Mouse (Mus musculus) olfactory bulb, adult 2 months (tissue): ENCODE results near the gene Fryl. TPM values are rescaled to one million over a fixed set of nuclear protein-coding genes. Genes with fewer than 3 reads are reported as not detected.

Source experiments
- H3K27ac ChIP-seq: fragments of 200-500 bp; 2 replicates; pipeline ENCODE4 v1.5.1; 2012; ENCODE audit warnings: low read depth, low read length; ENCODE audit not compliant: insufficient read depth
- H3K4me1 ChIP-seq: fragments of 200-500 bp; 2 replicates; pipeline ENCODE4 v1.6.1; 2012; ENCODE audit warnings: low read length; ENCODE audit not compliant: control insufficient read depth, insufficient read depth
- H3K4me3 ChIP-seq: fragments of 200-500 bp; 2 replicates; pipeline ENCODE4 v1.5.1; 2012; ENCODE audit warnings: mild to moderate bottlenecking, low read depth, low read length, moderate library complexity; ENCODE audit not compliant: insufficient read depth
- CTCF ChIP-seq: fragments of 200-500 bp; IDR thresholded peaks from 2 replicates; pipeline ENCODE4 v1.5.1; 2012; ENCODE audit warnings: low read depth, mild to moderate bottlenecking, low read length, moderate library complexity; ENCODE audit not compliant: insufficient read depth
- POLR2A ChIP-seq: fragments of 200-500 bp; IDR thresholded peaks from 2 replicates; pipeline ENCODE4 v1.6.1; 2012; ENCODE audit warnings: mild to moderate bottlenecking, low read depth, low read length, moderate library complexity; ENCODE audit not compliant: insufficient read depth
- WGBS: fragments of 180-500 bp; shearing (Covaris S2); methylation state at CpG from one replicate; pipeline ENCODE4 v1.1.7; 2018; 5-methylcytosine and 5-hydroxymethylcytosine counted together
- polyA plus RNA-seq: library from polyadenylated mRNA; stranded (reverse); fragments of >200 nt; gene quantifications from 2 replicates; pipeline ENCODE4 v1.2.4, GENCODE M21; 2012; ENCODE audit warnings: low replicate concordance; ENCODE audit not compliant: missing spikeins, insufficient read depth, insufficient read length

Gene Fryl
- polyA plus RNA-seq, 1 experiment: not detected

DNA sequence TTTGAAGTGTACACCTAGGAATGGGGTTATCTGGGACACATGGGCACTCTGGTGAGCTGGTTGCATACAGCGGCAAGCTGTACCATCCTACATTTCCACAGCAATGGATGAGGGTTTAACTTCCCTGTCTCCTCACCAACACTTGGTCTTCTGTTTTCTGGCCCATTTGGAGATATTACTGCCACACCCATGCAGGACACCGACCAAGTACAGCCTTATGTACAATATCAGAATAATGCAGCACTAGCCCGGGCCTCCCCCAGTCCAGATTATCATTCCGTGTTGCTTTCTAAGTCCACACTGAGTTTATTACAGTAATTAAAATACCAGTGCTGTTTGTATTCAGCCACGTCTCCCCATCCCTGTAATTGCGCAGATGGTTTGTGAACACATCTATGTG lies 10.0 kb downstream of the Fryl start:
- TF ChIP-seq POLR2A: no peak
- TF ChIP-seq CTCF: no peak
- WGBS: 67% methylated on average over 6 of the region's 6 CpGs
- H3K4me3 ChIP-seq: no peak overlapping the region
- peaks cover 21% of the 10 kb centered on the region for H3K4me1 ChIP-seq
- H3K27ac ChIP-seq: no peak overlapping the region

DNA sequence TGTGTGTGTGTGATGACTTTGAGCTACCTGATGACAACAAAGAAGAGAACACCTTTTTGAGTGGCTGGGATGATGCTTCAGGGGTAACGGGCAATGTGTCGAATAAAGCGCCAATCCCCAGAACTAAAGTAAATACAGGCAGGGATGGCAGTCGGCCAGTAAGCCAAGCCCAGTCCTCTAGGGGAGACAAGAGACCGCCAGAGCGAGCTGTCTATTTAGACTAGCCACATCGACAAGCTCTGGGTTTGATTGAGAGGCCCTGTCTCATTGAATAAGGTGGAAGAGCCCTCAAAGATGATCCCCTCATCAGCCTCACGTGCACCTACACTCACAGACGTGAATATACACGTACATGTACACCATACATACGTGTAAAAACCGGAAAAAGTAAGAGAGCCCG lies 12.0 kb downstream of the Fryl start:
- no peak overlapping the region for H3K4me3 ChIP-seq
- 69% methylated on average over 13 of the region's 13 CpGs for WGBS
- peaks cover 18% of the 10 kb centered on the region for H3K4me1 ChIP-seq
- no peak for TF ChIP-seq CTCF
- no peak for TF ChIP-seq POLR2A
- H3K27ac ChIP-seq: no peak overlapping the region

DNA sequence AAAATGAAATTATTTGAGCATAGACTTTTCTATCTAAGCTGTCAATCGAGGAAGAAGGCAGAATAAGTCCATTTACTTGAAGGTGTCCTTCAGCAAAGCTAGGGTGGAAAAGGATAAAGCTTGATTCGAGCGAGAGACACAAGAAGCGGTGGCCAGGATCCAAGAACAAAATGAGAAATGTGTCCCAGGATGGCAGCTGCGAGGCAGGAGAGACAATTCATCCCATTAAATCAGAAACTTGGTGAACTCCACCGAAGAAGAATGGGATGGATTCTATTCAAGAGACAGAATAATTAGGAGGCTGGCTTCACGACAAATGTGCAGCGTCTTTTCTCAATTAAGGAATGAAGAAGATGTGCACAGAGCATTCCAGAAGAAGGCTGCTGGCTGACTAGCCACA lies 14.5 kb downstream of the Fryl start:
- WGBS: 37% methylated on average over 8 of the region's 8 CpGs
- peaks cover 10% of the 10 kb centered on the region for H3K4me1 ChIP-seq
- no peak overlapping the region for H3K4me3 ChIP-seq
- H3K27ac ChIP-seq: no peak overlapping the region
- no peak for TF ChIP-seq CTCF
- TF ChIP-seq POLR2A: no peak

GRCm38 (mm10) chr5:73241332-73241731 lies 15.1 kb downstream of the Fryl start:
- peaks cover 13% of the 10 kb centered on the region for H3K4me1 ChIP-seq
- H3K4me3 ChIP-seq: no peak overlapping the region
- no peak for TF ChIP-seq POLR2A
- no peak for TF ChIP-seq CTCF
- H3K27ac ChIP-seq: no peak overlapping the region
- WGBS: 74% methylated on average over 10 of the region's 10 CpGs

- TF ChIP-seq CTCF (no peak), POLR2A (no peak)
- H3K4me3 ChIP-seq: no peak overlapping the region
- peaks cover 13% of the 10 kb centered on the region for H3K4me1 ChIP-seq
- H3K27ac ChIP-seq: no peak overlapping the region
- 87% methylated on average over 6 of the region's 6 CpGs for WGBS
These were observed 16.0 kb downstream of the Fryl start for GRCm38 (mm10) chr5:73240391-73240790.

DNA sequence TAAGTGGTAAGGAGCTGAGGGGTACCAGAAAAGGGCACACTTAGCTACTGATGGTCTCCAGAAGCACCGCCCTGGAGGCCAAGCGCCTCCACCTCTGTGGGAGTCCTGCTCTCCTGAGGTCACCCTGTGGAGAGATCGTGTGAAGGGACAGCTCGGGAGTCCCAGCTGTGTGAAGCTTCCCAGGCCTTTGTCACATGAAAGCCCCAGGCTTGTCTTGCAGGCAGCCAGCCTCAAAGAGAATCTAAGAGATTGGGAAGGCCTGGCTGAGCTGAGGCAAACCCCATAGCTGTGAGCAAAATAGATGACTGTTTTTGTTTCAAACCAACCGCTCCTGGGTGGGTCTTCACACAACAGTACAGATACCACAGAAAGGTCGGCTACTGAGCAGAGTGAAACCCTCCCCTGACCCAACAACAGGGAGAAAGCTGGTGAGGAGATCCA lies 19.5 kb downstream of the Fryl start:
- H3K4me1 ChIP-seq: peaks cover 20% of the 10 kb centered on the region
- no peak overlapping the region for H3K27ac ChIP-seq
- no peak for TF ChIP-seq POLR2A
- TF ChIP-seq CTCF: no peak
- H3K4me3 ChIP-seq: no peak overlapping the region
- 53% methylated on average over 6 of the region's 6 CpGs for WGBS

DNA sequence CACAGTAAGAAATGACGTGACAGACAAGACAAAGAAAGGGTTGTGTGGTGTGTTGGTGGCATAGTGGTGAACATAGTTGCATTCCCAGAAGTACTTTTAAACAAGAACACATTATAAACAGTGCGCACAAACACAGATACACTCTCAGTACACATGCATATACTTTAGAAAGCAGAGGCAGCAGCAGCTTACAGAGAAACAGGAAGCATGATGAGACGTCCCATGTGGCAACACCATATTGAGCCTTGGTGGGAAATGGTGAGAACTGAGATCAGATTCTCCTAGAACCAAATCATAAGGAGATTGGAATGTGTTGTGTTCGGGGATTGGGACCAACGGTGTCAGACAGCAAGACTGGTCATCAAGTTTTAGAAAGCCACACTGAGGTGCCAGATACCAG lies 21.2 kb downstream of the Fryl start:
- Histone ChIP-seq H3K4me1 (peaks cover 28% of the 10 kb centered on the region), H3K27ac (no peak overlapping the region), H3K4me3 (no peak overlapping the region)
- TF ChIP-seq CTCF: no peak
- TF ChIP-seq POLR2A: no peak
- WGBS: 75% methylated on average over 5 of the region's 5 CpGs

DNA sequence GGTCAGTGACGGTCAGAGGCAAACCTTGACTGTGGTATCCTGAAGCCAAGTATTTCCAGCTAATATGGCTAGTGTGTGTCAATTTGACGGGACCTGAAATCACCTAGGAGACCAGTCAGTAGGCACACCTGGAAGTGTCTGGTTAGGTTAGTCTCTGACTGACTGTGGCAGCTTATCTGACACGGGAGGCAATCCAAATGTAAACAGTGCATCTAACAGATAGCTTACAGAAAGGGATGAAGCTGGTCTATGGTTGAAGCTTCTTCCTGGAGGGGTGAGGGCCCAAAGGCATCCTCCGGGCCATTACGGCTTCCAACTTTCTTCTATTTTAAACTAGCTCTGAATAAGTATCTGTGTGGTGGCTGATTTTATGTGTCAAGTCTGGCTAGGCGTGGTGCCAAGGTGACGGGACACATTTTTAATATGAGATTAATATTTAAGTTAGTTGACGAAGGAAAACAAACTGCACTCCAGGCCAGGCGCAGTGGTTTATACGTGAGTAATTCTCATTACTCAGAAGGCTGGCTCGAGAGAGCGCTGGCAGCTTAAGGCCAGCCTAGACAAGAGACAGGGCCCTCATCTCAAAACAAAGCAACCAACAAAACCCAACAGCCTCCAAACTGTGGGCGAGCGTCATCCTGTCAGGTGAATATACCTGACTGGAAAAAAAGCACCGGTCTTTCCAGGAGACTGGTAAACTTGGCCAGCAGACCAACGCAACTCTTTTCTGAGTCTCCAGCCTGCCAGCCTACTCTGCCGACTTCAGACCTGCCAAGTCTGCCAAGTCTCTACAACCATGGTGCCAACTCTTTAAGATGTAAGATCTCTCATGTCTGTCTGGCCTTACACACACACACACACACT lies 23.2 kb downstream of the Fryl start:
- WGBS: 76% methylated on average over 17 of the region's 17 CpGs
- Histone ChIP-seq H3K4me1 (peaks cover 34% of the 10 kb centered on the region), H3K27ac (no peak overlapping the region), H3K4me3 (no peak overlapping the region)
- TF ChIP-seq CTCF (no peak), POLR2A (no peak)

DNA sequence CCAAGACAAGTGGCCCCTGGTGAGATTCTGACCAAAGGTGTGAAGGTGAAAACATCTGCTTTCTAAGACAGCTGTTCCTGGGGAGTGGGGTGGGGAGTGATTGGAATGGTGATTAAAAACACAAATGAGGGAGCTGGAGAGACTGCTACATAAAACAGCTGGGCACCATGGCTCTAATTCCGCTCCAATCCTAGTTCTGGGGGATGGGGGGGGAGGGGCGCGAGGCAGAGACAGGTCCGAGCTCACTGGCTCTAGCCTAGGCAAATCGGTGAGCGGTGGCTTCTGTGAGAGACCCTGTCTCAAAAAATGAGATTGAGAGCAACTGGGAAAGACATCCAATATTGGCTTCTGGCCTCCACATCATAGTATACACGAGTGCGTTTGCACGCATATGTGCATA lies 24.2 kb downstream of the Fryl start:
- Histone ChIP-seq H3K4me1 (peaks cover 34% of the 10 kb centered on the region), H3K27ac (no peak overlapping the region), H3K4me3 (no peak overlapping the region)
- 50% methylated on average over 9 of the region's 9 CpGs for WGBS
- TF ChIP-seq CTCF: no peak
- no peak for TF ChIP-seq POLR2A
